Mouse (Mus musculus) adrenal gland, adult 18-20 months (tissue): ENCODE measurements around the gene Hs3st6. TPM values are rescaled to one million over a fixed set of nuclear protein-coding genes. Genes with fewer than 3 reads are reported as not detected.
A peak's percentile ranks its signal among the peaks of the same experiment; 100 is the strongest.

ENCODE experiments used
- DNase-seq, 2 experiments: peaks; one replicate each; pipeline ENCODE4 v3.0.0; 2021 to 2022; ENCODE audit warnings: low spot score in 2 of 2
- total RNA-seq, 2 experiments: library from RNA; stranded (reverse); gene quantifications; 1 replicate in 1 of 2; 2 replicates in 1 of 2; pipeline ENCODE4 v1.2.3; 2021

Hs3st6 gene
- total RNA-seq, 2 experiments from 2014 or later = 2.2 to 2.3 TPM

GRCm38 (mm10) chr17:24727618-24728017 is 25.2 kb upstream of the Hs3st6 start, which contains the start of gene Rpl3l:
TSS of gene Rpl3l (plus strand) at chr17:24727820.
- no peak for DNase-seq

GRCm38 (mm10) chr17:24728184-24728583 is 24.6 kb upstream of the Hs3st6 start:
- DNase-seq = no peak

- DNase-seq = no peak
Measured at GRCm38 (mm10) chr17:24729067-24729466, 23.7 kb upstream of the Hs3st6 start.

- DNase-seq = no peak
Measured at GRCm38 (mm10) chr17:24730787-24731186, 22.0 kb upstream of the Hs3st6 start.

GRCm38 (mm10) chr17:24732233-24732935 is 20.4 kb upstream of the Hs3st6 start:
- no peak for DNase-seq

- no peak for DNase-seq
Measured at GRCm38 (mm10) chr17:24733434-24734050, 19.2 kb upstream of the Hs3st6 start.

- DNase-seq = no peak
Measured at GRCm38 (mm10) chr17:24734513-24734912, 18.3 kb upstream of the Hs3st6 start.

GRCm38 (mm10) chr17:24735446-24735845 is 17.3 kb upstream of the Hs3st6 start:
- DNase-seq = no peak

- DNase-seq = peak; percentile 85 to 89
Measured at GRCm38 (mm10) chr17:24736330-24737051, 16.3 kb upstream of the Hs3st6 start, which contains the start of gene Msrb1. TSS of gene Msrb1 (plus strand) at chr17:24736642.

GRCm38 (mm10) chr17:24737135-24737810 is 15.5 kb upstream of the Hs3st6 start:
- DNase-seq = no peak

GRCm38 (mm10) chr17:24738238-24738637 is 14.6 kb upstream of the Hs3st6 start:
- DNase-seq = no peak

GRCm38 (mm10) chr17:24739926-24740325 is 12.9 kb upstream of the Hs3st6 start:
- DNase-seq = no peak

- DNase-seq = no peak
Measured at GRCm38 (mm10) chr17:24742307-24742706, 10.5 kb upstream of the Hs3st6 start.

- DNase-seq = no peak
Measured at GRCm38 (mm10) chr17:24743896-24744295, 8.9 kb upstream of the Hs3st6 start.

GRCm38 (mm10) chr17:24744381-24744780 is 8.4 kb upstream of the Hs3st6 start:
- no peak for DNase-seq

- peak; percentile 82 to 85 for DNase-seq
Measured at GRCm38 (mm10) chr17:24745526-24746497, 7.0 kb upstream of the Hs3st6 start.

- no peak for DNase-seq
Measured at GRCm38 (mm10) chr17:24746986-24747385, 5.8 kb upstream of the Hs3st6 start.

- DNase-seq = no peak
Measured at GRCm38 (mm10) chr17:24751528-24751927, 1.3 kb upstream of the Hs3st6 start.

GRCm38 (mm10) chr17:24757394-24757793 is 4.6 kb downstream of the Hs3st6 start:
- no peak for DNase-seq

GRCm38 (mm10) chr17:24761121-24761520 is 8.3 kb downstream of the Hs3st6 start:
- no peak for DNase-seq
